Mouse (Mus musculus) adrenal gland, adult (tissue): Measurements from ENCODE around the gene Dscaml1.

Source experiments
- DNase-seq, 2 experiments: peaks; one replicate each; pipeline ENCODE4 v3.0.0; 2022 to 2023; ENCODE audit warnings: low spot score in 1 of 2; ENCODE audit not compliant: inconsistent age in 2 of 2

The Dscaml1 gene

GRCm38 (mm10) chr9:45617889-45618288 lies 191.5 kb downstream of the Dscaml1 start:
- no peak for DNase-seq

DNA sequence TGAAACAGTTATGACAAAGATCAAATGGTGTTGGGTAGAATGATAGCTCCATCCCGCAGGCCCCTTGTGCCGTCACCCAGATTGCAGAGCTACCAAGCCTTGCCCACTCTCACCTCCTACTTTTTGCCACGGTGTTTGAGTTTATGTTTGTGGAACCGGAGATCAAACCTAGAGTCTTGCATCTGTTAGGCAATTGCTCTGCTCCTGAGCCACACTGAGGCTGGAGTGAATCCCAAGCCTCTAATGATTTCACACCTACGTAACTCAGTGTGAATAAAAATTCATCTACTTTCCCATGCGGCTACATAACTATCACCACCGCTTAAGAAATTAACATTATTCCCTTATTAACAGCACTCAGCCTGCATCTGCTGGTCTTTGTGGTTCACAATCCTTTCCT lies 192.0 kb downstream of the Dscaml1 start:
- no peak for DNase-seq

- DNase-seq, result no peak
Observed at GRCm38 (mm10) chr9:45620049-45620448, 193.6 kb downstream of the Dscaml1 start.

- no peak for DNase-seq
Observed at GRCm38 (mm10) chr9:45620920-45621319, 194.5 kb downstream of the Dscaml1 start.

DNA sequence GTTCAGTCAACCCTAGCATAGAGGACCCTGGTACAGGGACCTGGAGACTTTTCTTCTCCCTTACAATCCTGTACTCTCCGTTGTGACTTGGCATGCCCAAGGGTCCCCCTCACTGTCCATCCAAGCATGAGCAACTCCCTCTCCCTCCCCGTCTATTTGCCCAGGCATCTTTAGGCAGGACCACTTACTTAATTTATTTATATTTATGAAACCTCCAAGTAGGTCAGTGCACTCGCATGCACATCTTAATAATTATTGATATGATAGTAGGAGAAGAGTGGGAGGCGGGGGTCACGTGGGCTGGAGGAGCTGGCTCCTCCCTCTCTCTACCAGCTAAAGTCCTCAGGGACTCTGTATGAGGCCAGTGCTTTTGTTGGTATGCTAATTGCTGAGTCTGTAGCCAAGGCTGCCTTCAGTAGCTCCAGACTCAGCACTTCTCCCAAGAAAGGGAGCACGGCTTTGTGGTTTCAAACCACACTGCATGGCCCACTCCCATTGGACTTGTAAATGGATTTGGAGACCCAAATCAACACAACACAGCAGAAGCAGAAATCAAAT lies 199.5 kb downstream of the Dscaml1 start:
- DNase-seq, result no peak

DNA sequence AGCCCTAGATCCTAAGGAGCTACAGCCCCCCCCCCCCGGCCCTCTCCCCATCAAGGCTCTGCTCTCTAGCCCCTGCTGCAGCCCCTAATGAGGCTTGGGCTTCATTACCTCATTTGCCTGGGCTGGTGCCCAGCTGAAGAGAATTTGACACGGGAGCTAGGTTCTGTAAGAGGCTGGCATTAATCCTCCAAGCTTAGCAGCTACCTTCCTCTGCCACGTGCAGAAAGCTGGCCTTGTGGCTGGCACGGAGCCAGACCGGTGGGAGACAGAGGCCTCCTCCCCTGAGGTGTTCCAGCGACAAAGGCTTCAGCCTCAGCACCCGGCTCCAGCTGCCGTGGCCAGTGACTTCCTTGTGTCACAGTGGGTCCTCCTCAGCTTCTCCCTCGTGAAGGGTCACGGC lies 206.1 kb downstream of the Dscaml1 start:
- peak; percentile 26 to 49 for DNase-seq

GRCm38 (mm10) chr9:45633036-45633435 lies 206.6 kb downstream of the Dscaml1 start:
- peak; percentile 16 to 54 for DNase-seq

DNA sequence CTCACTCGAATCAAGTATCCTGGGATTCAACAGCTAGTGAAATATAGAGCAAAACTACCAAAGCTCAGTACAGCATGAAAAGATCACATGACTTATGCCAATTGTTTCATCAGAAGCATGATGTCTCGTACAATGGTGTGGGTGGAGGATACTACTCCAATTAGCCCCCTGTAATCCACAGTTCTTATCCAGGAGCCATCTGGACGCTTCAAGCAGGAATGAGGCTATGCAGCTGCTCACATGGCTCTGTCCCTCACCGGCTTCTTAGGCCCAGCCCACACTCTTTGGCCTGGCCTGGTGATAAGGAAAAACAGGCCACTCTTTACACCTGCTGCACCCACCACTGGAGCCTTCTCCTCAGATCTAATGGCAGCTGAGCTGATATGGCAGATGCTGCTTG lies 208.6 kb downstream of the Dscaml1 start:
- DNase-seq, result no peak

DNA sequence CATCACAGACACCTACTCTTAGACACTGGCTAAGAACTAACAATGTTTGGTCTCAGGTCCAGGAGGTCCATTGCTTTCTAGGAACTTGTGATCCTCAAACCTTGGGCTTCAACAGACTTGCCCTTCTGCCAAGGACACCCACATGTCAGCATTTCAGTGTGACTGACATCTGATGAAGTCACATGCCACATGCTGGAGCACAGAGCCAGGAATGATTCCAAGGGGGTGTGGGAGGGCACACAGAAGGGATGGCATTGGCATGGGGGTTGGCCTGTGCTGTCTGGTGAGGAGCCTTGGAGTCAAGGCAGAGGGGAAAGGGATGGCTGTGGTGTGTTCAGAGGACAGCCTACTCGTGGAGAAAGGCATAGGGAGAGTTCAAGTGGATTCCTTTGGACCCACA lies 210.9 kb downstream of the Dscaml1 start:
- DNase-seq, result no peak

GRCm38 (mm10) chr9:45638184-45638917 lies 211.9 kb downstream of the Dscaml1 start:
- no peak for DNase-seq

DNA sequence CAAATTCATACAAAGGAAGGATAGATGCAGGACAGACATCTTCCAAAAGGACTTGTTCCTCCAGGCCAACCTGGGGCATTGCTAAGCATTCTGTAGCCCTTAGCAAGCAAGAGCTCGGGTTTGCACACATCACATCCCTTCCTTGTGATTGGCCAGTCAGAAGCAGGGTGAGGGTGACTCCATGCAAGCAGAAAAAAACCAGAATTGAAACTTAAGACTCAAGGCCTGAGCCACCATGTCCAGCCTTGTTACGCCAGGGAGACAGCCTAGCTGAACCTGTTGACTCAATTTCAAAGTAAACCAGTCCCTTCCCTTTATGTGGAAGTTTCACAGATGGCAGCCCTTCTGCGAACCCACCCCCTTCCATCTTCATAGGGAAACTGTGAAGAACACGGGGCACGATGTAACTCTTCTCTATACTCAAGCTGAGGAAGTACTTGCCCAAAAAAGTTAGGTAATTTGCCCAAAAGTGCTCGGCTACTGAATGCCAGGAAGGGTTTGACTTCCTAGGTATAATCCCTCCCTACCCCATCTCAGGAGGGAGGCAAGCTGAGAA lies 218.5 kb downstream of the Dscaml1 start:
- no peak for DNase-seq

- DNase-seq, result no peak
Observed at GRCm38 (mm10) chr9:45645526-45645925, 219.1 kb downstream of the Dscaml1 start.

GRCm38 (mm10) chr9:45651078-45651809 lies 224.8 kb downstream of the Dscaml1 start:
- DNase-seq, result no peak

- no peak for DNase-seq
Observed at GRCm38 (mm10) chr9:45651810-45652177, 225.4 kb downstream of the Dscaml1 start.

DNA sequence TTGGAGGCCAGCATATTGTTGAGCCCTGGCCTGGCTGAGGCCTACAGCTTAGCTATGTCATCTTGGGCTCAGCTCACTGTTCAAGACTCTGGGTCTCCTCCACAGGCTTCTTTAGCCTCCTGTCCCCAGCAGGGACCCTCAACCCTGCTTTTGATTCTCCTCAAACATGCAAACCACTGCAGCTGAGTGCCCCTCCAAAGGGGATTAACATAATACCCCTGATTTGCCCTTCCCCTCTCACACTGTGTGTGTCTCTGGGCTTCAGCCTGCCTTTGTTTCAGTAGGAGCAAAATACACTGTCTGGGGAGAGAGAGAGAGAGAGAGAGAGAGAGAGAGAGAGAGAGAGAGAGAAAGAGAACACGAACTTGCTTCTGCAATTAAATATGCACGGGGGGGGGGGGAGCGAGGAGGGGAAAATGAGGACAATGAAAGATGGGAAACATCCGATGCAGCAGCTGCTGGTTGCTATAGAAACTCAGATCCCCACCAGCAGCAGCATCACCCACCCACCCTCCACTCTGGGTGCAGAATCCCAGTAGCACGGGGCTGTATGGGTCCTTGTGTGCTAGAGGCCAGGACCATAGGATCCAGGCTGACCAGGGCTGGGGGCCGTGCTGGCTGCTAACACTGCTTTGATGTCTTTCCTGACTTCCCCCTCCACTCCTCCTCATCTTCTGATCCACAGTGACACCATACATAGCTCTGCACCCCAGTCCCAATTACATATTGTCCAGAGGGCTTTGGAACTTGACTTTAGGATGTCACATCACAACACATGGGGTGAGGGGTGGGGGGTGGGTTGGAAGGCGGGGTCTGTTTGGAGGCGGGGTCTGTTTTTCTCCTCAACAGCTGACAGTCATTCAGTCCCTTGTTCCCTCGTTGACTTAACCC lies 231.0 kb downstream of the Dscaml1 start:
- no peak for DNase-seq

DNA sequence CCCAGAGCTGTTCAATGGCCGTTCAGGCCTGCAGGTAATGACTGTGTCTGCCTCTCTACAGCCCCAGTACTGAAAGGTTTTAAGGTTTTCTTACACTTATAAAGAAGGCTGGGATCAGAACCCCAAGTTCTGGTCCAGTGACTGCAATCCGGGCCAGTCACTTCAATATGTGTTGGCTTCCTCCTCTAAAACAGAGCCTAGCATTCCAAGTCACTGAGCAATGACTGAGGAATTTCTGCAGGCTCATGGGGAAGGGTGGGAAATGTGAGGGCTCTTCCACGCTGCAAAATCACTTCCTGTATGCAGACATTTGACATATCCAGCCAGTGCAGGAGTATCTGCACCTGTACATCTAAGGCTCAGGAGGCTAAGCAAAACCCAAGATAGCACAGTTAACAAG lies 233.8 kb downstream of the Dscaml1 start:
- DNase-seq, result no peak

- no peak for DNase-seq
Observed at GRCm38 (mm10) chr9:45662471-45662870, 236.0 kb downstream of the Dscaml1 start.

- DNase-seq, result no peak
Observed at GRCm38 (mm10) chr9:45663386-45664315, 237.2 kb downstream of the Dscaml1 start.

GRCm38 (mm10) chr9:45664326-45664725 lies 237.9 kb downstream of the Dscaml1 start:
- no peak for DNase-seq

GRCm38 (mm10) chr9:45664871-45665394 lies 238.5 kb downstream of the Dscaml1 start:
- DNase-seq, result peak in 1 of 2 experiments; percentile 23
